Mouse (Mus musculus): Measurements from ENCODE around the gene Larp1b.

Gene Larp1b

GRCm38 (mm10) chr3:41081474-41082301 is 132.1 kb downstream of the Larp1b start:
- intact Hi-C loops (cut with DNase I), result no loop called here

GRCm38 (mm10) chr3:41082520-41082884 is 132.9 kb downstream of the Larp1b start:
- intact Hi-C loops (cut with DNase I), result no loop called here

GRCm38 (mm10) chr3:41082885-41083789 is 133.5 kb downstream of the Larp1b start, which contains the start of gene Pgrmc2:
Gene Pgrmc2, minus strand, starts transcription at chr3:41083046.
- intact Hi-C loops (cut with DNase I), result no loop called here

GRCm38 (mm10) chr3:41083790-41084112 is 134.1 kb downstream of the Larp1b start:
- intact Hi-C loops (cut with DNase I), result no loop called here

- intact Hi-C loops (cut with DNase I), result no loop called here
Observed at GRCm38 (mm10) chr3:41084421-41084820, 134.8 kb downstream of the Larp1b start.

- intact Hi-C loops (cut with DNase I), result no loop called here
Observed at GRCm38 (mm10) chr3:41087071-41087470, 137.4 kb downstream of the Larp1b start.

Data from adrenal gland (tissue).